Mouse (Mus musculus): ENCODE results near the gene Rgma. TPM values are rescaled to one million over a fixed set of nuclear protein-coding genes. Genes with fewer than 3 reads are reported as not detected.

Gene Rgma
- polyA plus RNA-seq, 1 experiment, result 33.5 TPM

- Histone ChIP-seq H3K4me1 (ENCODE audit: control insufficient read depth, insufficient read depth, low read length) (peaks cover 3% of the 10 kb centered on the region), H3K4me3 (replicated peaks; ENCODE audit: insufficient read depth, low read depth, low read length) (no peak overlapping the region), H3K27ac (ENCODE audit: insufficient read depth, low read length) (no peak overlapping the region), H3K27me3 (ENCODE audit: control insufficient read depth, insufficient read depth, low read length) (no peaks in the 10 kb centered on the region)
- no peak for DNase-seq
- 80% methylated on average over 4 of the region's 4 CpGs for WGBS
- TF ChIP-seq CTCF (IDR thresholded peaks at IDR 0.05; ENCODE audit: borderline replicate concordance, insufficient read depth, low read depth, low read length) (no peak), POLR2A (IDR thresholded peaks at IDR 0.05; ENCODE audit: borderline replicate concordance, insufficient read depth, low read length) (no peak)
Measured at GRCm38 (mm10) chr7:73394013-73394409, 18.7 kb downstream of the Rgma start.

- H3K4me3 ChIP-seq (replicated peaks; ENCODE audit: insufficient read depth, low read depth, low read length), result no peak overlapping the region
Measured at GRCm38 (mm10) chr7:73398319-73398718, 23.0 kb downstream of the Rgma start.

GRCm38 (mm10) chr7:73398806-73399442 is 23.6 kb downstream of the Rgma start:
- no peaks in the 10 kb centered on the region; the same call in 1 of the 2 replicates for H3K4me1 ChIP-seq (ENCODE audit: control insufficient read depth, insufficient read depth, low read length)
- DNase-seq, result peak in 1 of 2 experiments; percentile 43
- no peak overlapping the region for H3K27ac ChIP-seq (ENCODE audit: insufficient read depth, low read length)
- no peaks in the 10 kb centered on the region for H3K27me3 ChIP-seq (ENCODE audit: control insufficient read depth, insufficient read depth, low read length)
- H3K4me3 ChIP-seq (replicated peaks; ENCODE audit: insufficient read depth, low read depth, low read length), result peak overlapping the region; percentile 68
- 24% methylated on average over 19 of the region's 19 CpGs for WGBS
- TF ChIP-seq CTCF (IDR thresholded peaks at IDR 0.05; ENCODE audit: borderline replicate concordance, insufficient read depth, low read depth, low read length), result no peak
- no peak for TF ChIP-seq POLR2A (IDR thresholded peaks at IDR 0.05; ENCODE audit: borderline replicate concordance, insufficient read depth, low read length)

More at GRCm38 (mm10) chr7:73398319-73398718, 23.0 kb downstream of the Rgma start:
- no peaks in the 10 kb centered on the region; the same call in 1 of the 2 replicates for H3K4me1 ChIP-seq (ENCODE audit: control insufficient read depth, insufficient read depth, low read length)
- 47% methylated on average over 11 of the region's 11 CpGs for WGBS
- peak; percentile 57 to 62 for DNase-seq
- no peaks in the 10 kb centered on the region for H3K27me3 ChIP-seq (ENCODE audit: control insufficient read depth, insufficient read depth, low read length)
- no peak overlapping the region for H3K27ac ChIP-seq (ENCODE audit: insufficient read depth, low read length)
- TF ChIP-seq CTCF (IDR thresholded peaks at IDR 0.05; ENCODE audit: borderline replicate concordance, insufficient read depth, low read depth, low read length), result no peak
- no peak for TF ChIP-seq POLR2A (IDR thresholded peaks at IDR 0.05; ENCODE audit: borderline replicate concordance, insufficient read depth, low read length)

GRCm38 (mm10) chr7:73399501-73400044 is 24.3 kb downstream of the Rgma start:
- WGBS, result 5% methylated on average over 19 of the region's 19 CpGs
- Histone ChIP-seq H3K27me3 (ENCODE audit: control insufficient read depth, insufficient read depth, low read length) (no peaks in the 10 kb centered on the region), H3K4me1 (ENCODE audit: control insufficient read depth, insufficient read depth, low read length) (no peaks in the 10 kb centered on the region; the same call in 1 of the 2 replicates), H3K27ac (ENCODE audit: insufficient read depth, low read length) (no peak overlapping the region), H3K4me3 (replicated peaks; ENCODE audit: insufficient read depth, low read depth, low read length) (peak overlapping the region; percentile 68)
- TF ChIP-seq POLR2A (IDR thresholded peaks at IDR 0.05; ENCODE audit: borderline replicate concordance, insufficient read depth, low read length) (no peak), CTCF (IDR thresholded peaks at IDR 0.05; ENCODE audit: borderline replicate concordance, insufficient read depth, low read depth, low read length) (peak; percentile 76)
- DNase-seq, result peak; percentile 78 to 81

- Histone ChIP-seq H3K4me3 (replicated peaks; ENCODE audit: insufficient read depth, low read depth, low read length) (peak overlapping the region; percentile 68), H3K4me1 (ENCODE audit: control insufficient read depth, insufficient read depth, low read length) (no peaks in the 10 kb centered on the region; the same call in 1 of the 2 replicates), H3K27ac (ENCODE audit: insufficient read depth, low read length) (no peak overlapping the region), H3K27me3 (ENCODE audit: control insufficient read depth, insufficient read depth, low read length) (no peaks in the 10 kb centered on the region)
- no peak for TF ChIP-seq POLR2A (IDR thresholded peaks at IDR 0.05; ENCODE audit: borderline replicate concordance, insufficient read depth, low read length)
- DNase-seq, result no peak
- 60% methylated on average over 20 of the region's 20 CpGs for WGBS
Measured at GRCm38 (mm10) chr7:73400051-73400916, 25.0 kb downstream of the Rgma start.

- H3K27ac ChIP-seq (ENCODE audit: insufficient read depth, low read length), result no peak overlapping the region
- H3K27me3 ChIP-seq (ENCODE audit: control insufficient read depth, insufficient read depth, low read length), result no peaks in the 10 kb centered on the region
- 20% methylated on average over 2 of the region's 2 CpGs for WGBS
- DNase-seq, result no peak
- no peaks in the 10 kb centered on the region; the same call in 1 of the 2 replicates for H3K4me1 ChIP-seq (ENCODE audit: control insufficient read depth, insufficient read depth, low read length)
- TF ChIP-seq POLR2A (IDR thresholded peaks at IDR 0.05; ENCODE audit: borderline replicate concordance, insufficient read depth, low read length) (no peak), CTCF (IDR thresholded peaks at IDR 0.05; ENCODE audit: borderline replicate concordance, insufficient read depth, low read depth, low read length) (no peak)
- H3K4me3 ChIP-seq (replicated peaks; ENCODE audit: insufficient read depth, low read depth, low read length), result no peak overlapping the region
Measured at GRCm38 (mm10) chr7:73402106-73402505, 26.8 kb downstream of the Rgma start.

- no peak overlapping the region for H3K27ac ChIP-seq (ENCODE audit: insufficient read depth, low read length)
- 96% methylated on average over 1 of the region's 1 CpGs for WGBS
- no peak for TF ChIP-seq CTCF (IDR thresholded peaks at IDR 0.05; ENCODE audit: borderline replicate concordance, insufficient read depth, low read depth, low read length)
- no peak for TF ChIP-seq POLR2A (IDR thresholded peaks at IDR 0.05; ENCODE audit: borderline replicate concordance, insufficient read depth, low read length)
Measured at GRCm38 (mm10) chr7:73402671-73403070, 27.4 kb downstream of the Rgma start.

More at GRCm38 (mm10) chr7:73402671-73403070, 27.4 kb downstream of the Rgma start:
- no peaks in the 10 kb centered on the region for H3K27me3 ChIP-seq (ENCODE audit: control insufficient read depth, insufficient read depth, low read length)
- H3K4me3 ChIP-seq (replicated peaks; ENCODE audit: insufficient read depth, low read depth, low read length), result no peak overlapping the region
- no peaks in the 10 kb centered on the region; the same call in 1 of the 2 replicates for H3K4me1 ChIP-seq (ENCODE audit: control insufficient read depth, insufficient read depth, low read length)
- DNase-seq, result no peak

Measured in cerebellum, adult 2 months (tissue).